Mouse (Mus musculus) granulocyte monocyte progenitor cell, adult 5-6 weeks (primary cell): ENCODE measurements around the gene 1700016C15Rik. TPM values are rescaled to one million over a fixed set of nuclear protein-coding genes. Genes with fewer than 3 reads are reported as not detected.
A peak's percentile ranks its signal among the peaks of the same experiment; 100 is the strongest.

Experiments used
- ATAC-seq: replicated peaks from 2 replicates; pipeline ENCODE4 v1.8.0; 2016; ENCODE audit warnings: mild to moderate bottlenecking, moderate TSS enrichment, inconsistent platforms; ENCODE audit not compliant: poor library complexity, severe bottlenecking
- total RNA-seq, 2 experiments: library from RNA; stranded (forward) in 1 of 2; stranded (reverse) in 1 of 2; fragments of 200-712, 200-1000 nt in 1 of 2; fragments of >200 nt in 1 of 2; fragmentation: Nextera tagmentation in 1 of 2; gene quantifications; 2 replicates each; pipeline ENCODE4 v1.2.3; 2014 to 2017

The 1700016C15Rik gene
- total RNA-seq (2014; fragmentation: Nextera tagmentation) (not detected in 2 replicates), total RNA-seq (2017) (not detected in 2 replicates)

DNA sequence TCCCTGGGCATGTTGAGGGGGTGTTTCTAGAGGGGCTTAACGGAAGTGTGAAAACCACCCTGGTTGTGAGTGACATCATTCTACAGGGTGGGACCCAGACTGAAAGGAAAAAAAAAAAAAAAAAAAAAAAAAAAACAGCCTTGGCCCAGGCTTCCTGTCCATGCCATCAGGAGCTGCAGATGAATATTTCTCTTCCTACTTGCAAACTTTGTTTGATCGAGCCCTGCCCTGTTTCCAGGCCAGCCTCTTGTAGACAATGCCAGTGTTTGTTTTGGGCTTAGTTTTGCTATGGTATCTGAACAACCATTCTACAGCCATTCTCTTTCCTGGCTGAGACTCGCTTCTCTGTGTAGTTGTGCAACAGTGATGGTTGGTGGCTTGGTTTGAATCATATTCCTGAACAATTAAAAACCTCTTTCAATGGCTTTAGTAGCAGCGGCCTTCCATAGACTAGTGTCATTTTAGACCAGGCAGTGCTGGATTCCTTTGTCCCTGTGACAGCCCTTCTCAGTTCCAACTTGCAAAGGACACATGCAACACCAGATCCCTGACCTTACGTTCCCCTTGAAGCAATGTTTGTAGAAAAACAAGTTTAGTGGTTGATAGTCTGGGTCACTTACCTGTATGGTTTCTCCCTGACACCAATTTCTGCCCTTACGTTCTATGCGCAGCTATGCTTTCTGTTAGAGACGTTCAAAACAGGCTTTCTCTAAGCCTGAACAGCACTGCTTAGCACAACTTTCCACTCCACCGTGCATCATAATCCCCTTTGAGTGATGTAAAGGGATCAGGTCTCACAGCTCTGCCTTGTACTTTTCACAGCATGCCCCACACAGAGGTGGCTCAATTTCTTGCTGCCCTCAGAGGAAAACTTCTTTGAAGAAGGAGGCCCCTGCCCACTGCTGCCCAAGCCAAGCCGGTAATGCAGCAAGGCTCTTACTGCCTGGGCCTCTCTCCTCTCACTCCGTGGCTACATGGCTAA lies at the start of gene 1700016C15Rik:
TSS of gene 1700016C15Rik (plus strand) at position 772 of the 982 bp plus-strand sequence.
- no peak for ATAC-seq

DNA sequence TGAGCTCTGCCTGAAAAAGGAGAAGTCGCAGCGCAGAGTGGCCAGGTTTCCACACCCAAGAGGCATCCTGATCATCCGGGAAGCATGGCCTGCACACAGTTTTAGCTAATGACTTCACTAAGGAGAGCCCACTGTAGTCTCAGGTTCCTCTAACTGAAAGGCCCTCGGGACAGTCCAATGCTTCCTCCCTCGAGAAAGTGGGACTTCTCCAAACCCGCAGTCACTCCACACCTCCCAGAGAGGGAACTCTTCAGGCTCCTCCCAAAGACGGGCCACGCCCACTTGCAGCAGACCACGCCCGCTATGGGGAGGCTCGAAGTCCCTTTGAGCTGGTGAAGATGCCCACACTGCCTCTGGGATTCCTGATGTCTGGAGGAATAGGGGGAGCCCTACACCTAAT lies 48.4 kb upstream of the 1700016C15Rik start:
- ATAC-seq, result peak; percentile 91

- peak; percentile 31 for ATAC-seq
Measured at GRCm38 (mm10) chr1:177683931-177684836, 45.4 kb upstream of the 1700016C15Rik start.

DNA sequence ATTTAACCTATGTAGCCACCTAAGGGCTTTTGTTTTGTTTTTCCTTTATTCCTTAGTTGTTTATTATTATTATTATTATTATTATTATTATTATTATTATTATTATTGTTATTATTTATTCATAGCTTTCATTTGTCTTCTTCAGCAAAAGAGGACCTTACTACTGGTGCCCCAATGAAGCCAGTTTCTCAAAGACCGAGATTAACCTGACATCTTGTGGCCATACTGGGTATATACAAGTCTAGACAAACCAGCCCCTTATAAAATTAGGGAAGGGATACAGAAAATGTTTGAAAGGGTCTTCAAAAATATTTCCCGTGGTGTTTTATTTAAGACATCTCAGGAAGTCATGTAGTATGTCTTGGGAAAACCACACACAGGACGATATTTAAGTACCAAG lies 44.7 kb upstream of the 1700016C15Rik start:
- ATAC-seq, result peak; percentile 45

- 0 out of 2 replicates have a peak, but pooled peaks have one; percentile 2 for ATAC-seq
Measured at GRCm38 (mm10) chr1:177686137-177686536, 43.5 kb upstream of the 1700016C15Rik start.

- ATAC-seq, result no peak
Measured at GRCm38 (mm10) chr1:177686982-177687381, 42.6 kb upstream of the 1700016C15Rik start.

- ATAC-seq, result no peak
Measured at GRCm38 (mm10) chr1:177692491-177692890, 37.1 kb upstream of the 1700016C15Rik start.

GRCm38 (mm10) chr1:177693486-177694252 lies 35.9 kb upstream of the 1700016C15Rik start:
- ATAC-seq, result no peak

GRCm38 (mm10) chr1:177700560-177700959 lies 29.1 kb upstream of the 1700016C15Rik start:
- ATAC-seq, result no peak

- ATAC-seq, result peak; percentile 66
Measured at GRCm38 (mm10) chr1:177702481-177703146, 27.0 kb upstream of the 1700016C15Rik start.

- peak; percentile 40 for ATAC-seq
Measured at GRCm38 (mm10) chr1:177703147-177703807, 26.3 kb upstream of the 1700016C15Rik start.

- peak; percentile 37 for ATAC-seq
Measured at GRCm38 (mm10) chr1:177705204-177705603, 24.4 kb upstream of the 1700016C15Rik start.

DNA sequence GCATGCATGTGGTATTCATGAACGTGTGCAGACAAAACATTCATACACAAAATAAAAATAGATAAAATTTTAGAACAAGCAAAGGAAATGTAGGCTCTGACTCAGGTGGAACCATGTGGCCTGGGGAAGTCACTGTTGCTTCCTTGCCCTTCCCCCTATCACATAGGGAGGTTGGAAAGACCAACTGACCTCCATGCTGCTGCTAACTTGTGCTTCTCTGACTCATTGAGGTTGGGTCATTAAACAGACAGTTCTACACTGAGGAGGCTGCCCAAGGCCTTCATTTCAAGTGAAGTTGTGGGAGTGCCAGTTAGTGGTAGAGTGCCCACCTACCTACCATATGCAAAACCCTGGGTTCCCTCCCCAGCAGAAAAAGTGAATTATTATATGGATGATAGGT lies 22.0 kb upstream of the 1700016C15Rik start:
- ATAC-seq, result no peak

- ATAC-seq, result no peak
Measured at GRCm38 (mm10) chr1:177708583-177709055, 21.0 kb upstream of the 1700016C15Rik start.

DNA sequence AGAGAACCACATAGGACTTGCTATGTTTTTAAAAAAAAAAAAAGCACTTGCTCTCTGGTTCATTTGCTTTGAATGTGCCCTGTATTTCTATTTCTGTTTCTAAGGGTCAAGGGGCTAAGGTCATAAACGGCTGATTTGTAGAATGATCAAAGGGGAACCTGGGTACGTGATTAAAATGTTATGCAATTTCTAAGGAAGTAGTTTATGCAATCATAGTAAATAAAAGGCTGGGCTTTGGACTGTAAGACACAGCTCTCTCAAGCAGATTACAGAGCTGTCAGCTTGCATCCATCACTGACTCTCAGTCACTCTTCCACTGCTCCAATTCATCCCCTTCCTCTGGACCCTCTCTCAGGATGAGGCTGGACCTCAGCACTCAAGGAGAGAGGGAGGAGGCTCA lies 18.6 kb upstream of the 1700016C15Rik start:
- peak; percentile 57 for ATAC-seq

- ATAC-seq, result peak; percentile 70
Measured at GRCm38 (mm10) chr1:177711418-177711817, 18.2 kb upstream of the 1700016C15Rik start.

GRCm38 (mm10) chr1:177713635-177714396 lies 15.8 kb upstream of the 1700016C15Rik start:
- peak; percentile 58 for ATAC-seq
